Mouse (Mus musculus): ENCODE measurements at regions not wholly inside any gene's neighbourhood (a gene's known extent, or its start where the extent isn't known, plus 50 kb on each side); places are given as distances from the start of the nearest gene placed in this dataset.

- Histone ChIP-seq H3K4me1 (ENCODE audit: control insufficient read depth, insufficient read depth, low read length) (peaks cover 5% of the 10 kb centered on the region; the same call in 1 of the 2 replicates), H3K9me3 (replicated peaks; ENCODE audit: control insufficient read depth, low read length) (no peaks in the 10 kb centered on the region), H3K4me2 (ENCODE audit: low read depth, low read length) (no peak overlapping the region), H3K27me3 (ENCODE audit: control insufficient read depth, insufficient read depth, low read length) (no peaks in the 10 kb centered on the region), H3K36me3 (ENCODE audit: control insufficient read depth, insufficient read depth) (no peaks in the 10 kb centered on the region), H3K4me3 (ENCODE audit: low read length) (no peak overlapping the region), H3K27ac (ENCODE audit: low read length) (no peak overlapping the region), H3K9ac (ENCODE audit: low read length) (no peak overlapping the region)
- 82% methylated on average over 11 of the region's 11 CpGs for WGBS
- ATAC-seq (replicated peaks; ENCODE audit: extremely low read depth, insufficient read depth, low FRiP score) = no peak
Measured at GRCm38 (mm10) chr15:36888351-36889069, 119.1 kb downstream of the Zfp706 start.

- Histone ChIP-seq H3K9me3 (replicated peaks; ENCODE audit: control insufficient read depth, low read length) (no peaks in the 10 kb centered on the region), H3K4me1 (ENCODE audit: control insufficient read depth, insufficient read depth, low read length) (peaks cover 2% of the 10 kb centered on the region), H3K27ac (ENCODE audit: low read length) (no peak overlapping the region), H3K27me3 (ENCODE audit: control insufficient read depth, insufficient read depth, low read length) (no peaks in the 10 kb centered on the region), H3K4me3 (ENCODE audit: low read length) (no peak overlapping the region), H3K36me3 (ENCODE audit: control insufficient read depth, insufficient read depth) (no peaks in the 10 kb centered on the region), H3K9ac (ENCODE audit: low read length) (no peak overlapping the region), H3K4me2 (ENCODE audit: low read depth, low read length) (no peak overlapping the region)
- WGBS = 50% methylated on average over 11 of the region's 11 CpGs
- no peak; the same call in 1 of the 2 replicates for ATAC-seq (replicated peaks; ENCODE audit: extremely low read depth, insufficient read depth, low FRiP score)
Measured at GRCm38 (mm10) chr15:36884671-36885365, 122.8 kb downstream of the Zfp706 start.

DNA sequence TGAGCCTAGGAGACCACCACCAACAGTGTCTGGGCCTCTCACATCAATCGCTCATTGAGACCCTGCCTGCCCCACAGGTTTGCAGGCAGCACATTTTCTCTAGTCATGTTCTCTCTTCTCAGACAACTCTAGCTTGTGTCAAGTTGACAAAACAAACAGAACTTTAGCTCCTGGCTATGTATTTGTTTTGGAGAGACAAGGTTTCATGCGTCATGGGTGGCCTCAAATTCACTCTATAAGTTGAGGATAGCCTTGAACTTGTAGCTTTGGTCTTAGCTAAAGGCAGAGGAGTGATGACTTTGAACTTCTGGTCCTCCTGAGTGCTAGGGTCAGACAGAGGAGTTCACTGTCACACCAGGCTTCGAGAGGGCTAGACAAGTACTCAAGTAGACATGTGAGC is 123.5 kb downstream of the Zfp706 start:
- Histone ChIP-seq H3K4me3 (ENCODE audit: low read length) (no peak overlapping the region), H3K9ac (ENCODE audit: low read length) (no peak overlapping the region), H3K4me2 (ENCODE audit: low read depth, low read length) (no peak overlapping the region), H3K9me3 (replicated peaks; ENCODE audit: control insufficient read depth, low read length) (no peaks in the 10 kb centered on the region), H3K36me3 (ENCODE audit: control insufficient read depth, insufficient read depth) (no peaks in the 10 kb centered on the region), H3K27ac (ENCODE audit: low read length) (no peak overlapping the region), H3K27me3 (ENCODE audit: control insufficient read depth, insufficient read depth, low read length) (no peaks in the 10 kb centered on the region), H3K4me1 (ENCODE audit: control insufficient read depth, insufficient read depth, low read length) (peaks cover 3% of the 10 kb centered on the region)
- 90% methylated on average over 3 of the region's 3 CpGs for WGBS
- no peak for ATAC-seq (replicated peaks; ENCODE audit: extremely low read depth, insufficient read depth, low FRiP score)

DNA sequence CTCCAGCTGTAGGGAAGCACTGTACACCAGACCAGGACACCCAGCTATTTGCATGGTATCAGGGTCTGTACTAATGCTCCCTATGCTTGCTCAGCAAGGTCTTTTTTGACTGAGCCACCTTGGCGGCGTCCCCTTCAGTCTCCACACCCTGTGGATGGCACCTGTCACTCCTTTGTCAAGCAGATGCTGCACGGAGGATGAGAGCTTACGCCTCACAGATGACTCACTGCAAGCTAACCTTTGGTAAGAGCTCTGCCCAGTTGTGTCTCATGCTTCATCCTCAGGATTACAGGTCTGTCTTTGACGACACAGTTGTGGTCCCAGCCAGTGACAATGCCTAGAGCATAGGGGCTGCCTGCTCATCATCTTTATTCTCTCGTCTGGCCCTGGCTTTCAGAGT is 124.4 kb downstream of the Zfp706 start:
- H3K27ac ChIP-seq (ENCODE audit: low read length) = no peak overlapping the region
- H3K4me2 ChIP-seq (ENCODE audit: low read depth, low read length) = no peak overlapping the region
- no peak overlapping the region for H3K4me3 ChIP-seq (ENCODE audit: low read length)
- no peaks in the 10 kb centered on the region for H3K27me3 ChIP-seq (ENCODE audit: control insufficient read depth, insufficient read depth, low read length)
- no peaks in the 10 kb centered on the region for H3K36me3 ChIP-seq (ENCODE audit: control insufficient read depth, insufficient read depth)
- H3K9me3 ChIP-seq (replicated peaks; ENCODE audit: control insufficient read depth, low read length) = no peaks in the 10 kb centered on the region
- ATAC-seq (replicated peaks; ENCODE audit: extremely low read depth, insufficient read depth, low FRiP score) = no peak
- 87% methylated on average over 6 of the region's 6 CpGs for WGBS
- no peak overlapping the region for H3K9ac ChIP-seq (ENCODE audit: low read length)
- peaks cover 10% of the 10 kb centered on the region for H3K4me1 ChIP-seq (ENCODE audit: control insufficient read depth, insufficient read depth, low read length)

GRCm38 (mm10) chr15:36881576-36881975 is 126.0 kb downstream of the Zfp706 start:
- Histone ChIP-seq H3K36me3 (ENCODE audit: control insufficient read depth, insufficient read depth) (no peaks in the 10 kb centered on the region), H3K27ac (ENCODE audit: low read length) (no peak overlapping the region), H3K4me3 (ENCODE audit: low read length) (no peak overlapping the region), H3K27me3 (ENCODE audit: control insufficient read depth, insufficient read depth, low read length) (no peaks in the 10 kb centered on the region), H3K4me1 (ENCODE audit: control insufficient read depth, insufficient read depth, low read length) (peaks cover 12% of the 10 kb centered on the region), H3K9ac (ENCODE audit: low read length) (no peak overlapping the region), H3K4me2 (ENCODE audit: low read depth, low read length) (no peak overlapping the region), H3K9me3 (replicated peaks; ENCODE audit: control insufficient read depth, low read length) (no peaks in the 10 kb centered on the region)
- WGBS = 80% methylated on average over 2 of the region's 2 CpGs
- ATAC-seq (replicated peaks; ENCODE audit: extremely low read depth, insufficient read depth, low FRiP score) = no peak

- H3K27ac ChIP-seq (ENCODE audit: low read length) = no peak overlapping the region
- peaks cover 21% of the 10 kb centered on the region for H3K4me1 ChIP-seq (ENCODE audit: control insufficient read depth, insufficient read depth, low read length)
- H3K9me3 ChIP-seq (replicated peaks; ENCODE audit: control insufficient read depth, low read length) = no peaks in the 10 kb centered on the region
- no peak overlapping the region for H3K4me3 ChIP-seq (ENCODE audit: low read length)
- 97% methylated on average over 3 of the region's 3 CpGs for WGBS
- ATAC-seq (replicated peaks; ENCODE audit: extremely low read depth, insufficient read depth, low FRiP score) = no peak
- no peaks in the 10 kb centered on the region for H3K27me3 ChIP-seq (ENCODE audit: control insufficient read depth, insufficient read depth, low read length)
- no peaks in the 10 kb centered on the region for H3K36me3 ChIP-seq (ENCODE audit: control insufficient read depth, insufficient read depth)
- H3K4me2 ChIP-seq (ENCODE audit: low read depth, low read length) = no peak overlapping the region
- no peak overlapping the region for H3K9ac ChIP-seq (ENCODE audit: low read length)
Measured at GRCm38 (mm10) chr15:36880602-36881001, 127.0 kb downstream of the Zfp706 start.

GRCm38 (mm10) chr15:36879587-36879986 is 128.0 kb downstream of the Zfp706 start:
- H3K9me3 ChIP-seq (replicated peaks; ENCODE audit: control insufficient read depth, low read length) = no peaks in the 10 kb centered on the region
- no peak for ATAC-seq (replicated peaks; ENCODE audit: extremely low read depth, insufficient read depth, low FRiP score)
- H3K4me3 ChIP-seq (ENCODE audit: low read length) = peak overlapping the region; percentile 6
- WGBS = 82% methylated on average over 7 of the region's 7 CpGs
- peaks cover 28% of the 10 kb centered on the region for H3K4me1 ChIP-seq (ENCODE audit: control insufficient read depth, insufficient read depth, low read length)
- no peak overlapping the region for H3K27ac ChIP-seq (ENCODE audit: low read length)
- no peak overlapping the region for H3K4me2 ChIP-seq (ENCODE audit: low read depth, low read length)
- H3K9ac ChIP-seq (ENCODE audit: low read length) = no peak overlapping the region; the same call in 1 of the 2 replicates
- H3K27me3 ChIP-seq (ENCODE audit: control insufficient read depth, insufficient read depth, low read length) = no peaks in the 10 kb centered on the region
- no peaks in the 10 kb centered on the region for H3K36me3 ChIP-seq (ENCODE audit: control insufficient read depth, insufficient read depth)

- WGBS = 31% methylated on average over 5 of the region's 5 CpGs
- H3K4me2 ChIP-seq (ENCODE audit: low read depth, low read length) = no peak overlapping the region
- H3K4me3 ChIP-seq (ENCODE audit: low read length) = peak overlapping the region; percentile 6
- H3K27ac ChIP-seq (ENCODE audit: low read length) = no peak overlapping the region
- H3K9ac ChIP-seq (ENCODE audit: low read length) = no peak overlapping the region
- peaks cover 32% of the 10 kb centered on the region for H3K4me1 ChIP-seq (ENCODE audit: control insufficient read depth, insufficient read depth, low read length)
- no peaks in the 10 kb centered on the region for H3K9me3 ChIP-seq (replicated peaks; ENCODE audit: control insufficient read depth, low read length)
- ATAC-seq (replicated peaks; ENCODE audit: extremely low read depth, insufficient read depth, low FRiP score) = no peak
- H3K36me3 ChIP-seq (ENCODE audit: control insufficient read depth, insufficient read depth) = no peaks in the 10 kb centered on the region
- no peaks in the 10 kb centered on the region for H3K27me3 ChIP-seq (ENCODE audit: control insufficient read depth, insufficient read depth, low read length)
Measured at GRCm38 (mm10) chr15:36878960-36879359, 128.6 kb downstream of the Zfp706 start.

DNA sequence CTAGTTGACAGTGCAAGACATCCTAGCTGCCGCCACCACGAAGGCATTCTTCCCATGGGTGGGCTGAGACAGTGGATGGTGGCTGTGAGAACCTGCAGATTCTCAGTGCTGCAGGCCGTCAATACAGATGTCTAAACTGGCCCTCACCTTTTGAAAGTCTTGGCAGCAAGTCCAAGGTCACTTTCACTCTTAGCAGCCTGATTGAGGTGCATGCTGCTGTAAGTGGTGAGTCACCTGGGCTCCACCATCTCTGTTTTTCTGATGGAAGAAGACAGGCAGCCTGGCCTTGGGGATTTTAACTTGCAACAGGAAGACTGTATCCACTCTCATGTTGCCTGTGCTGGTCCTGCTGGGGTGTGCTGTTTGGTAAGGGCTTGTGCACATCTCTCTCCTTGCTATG is 129.3 kb downstream of the Zfp706 start:
- 69% methylated on average over 3 of the region's 3 CpGs for WGBS
- ATAC-seq (replicated peaks; ENCODE audit: extremely low read depth, insufficient read depth, low FRiP score) = no peak
- Histone ChIP-seq H3K27ac (ENCODE audit: low read length) (no peak overlapping the region), H3K9ac (ENCODE audit: low read length) (no peak overlapping the region), H3K27me3 (ENCODE audit: control insufficient read depth, insufficient read depth, low read length) (no peaks in the 10 kb centered on the region), H3K36me3 (ENCODE audit: control insufficient read depth, insufficient read depth) (no peaks in the 10 kb centered on the region), H3K4me3 (ENCODE audit: low read length) (no peak overlapping the region), H3K4me2 (ENCODE audit: low read depth, low read length) (no peak overlapping the region), H3K4me1 (ENCODE audit: control insufficient read depth, insufficient read depth, low read length) (peaks cover 39% of the 10 kb centered on the region), H3K9me3 (replicated peaks; ENCODE audit: control insufficient read depth, low read length) (no peaks in the 10 kb centered on the region)

Measured in heart, embryonic 16.5 days (tissue).